In genomic region chr3:109622816-109623215, GRCm38 (mm10) we compare ENCODE assay signal across 27 mouse cellular contexts.
DNase-seq lines count a peak whose midpoint lies in the region; ATAC-seq and TF ChIP-seq lines count a peak whose summit lies in the region.
"Had no signal": no experiment of that assay in that cellular context is flagged by ENCODE, and none has a peak within 500 bp of the region (broad histone marks: within the 10 kb centered on the region; RNA-seq: fewer than 3 reads in every experiment).

No protein-coding gene starts in this region.

- H3K4me3 ChIP-seq in hindbrain, postnatal 0 days (ENCODE audit: low read length) = no peak overlapping the region
- no peak overlapping the region for H3K4me3 ChIP-seq in hindbrain, embryonic 12.5 days
- no peak overlapping the region for H3K4me3 ChIP-seq in limb, embryonic 13.5 days
- H3K4me3 ChIP-seq in limb, embryonic 10.5 days = no peak overlapping the region
- H3K4me3 ChIP-seq in embryonic facial prominence, embryonic 15.5 days (replicated peaks) = no peak overlapping the region
- H3K4me3 ChIP-seq in stomach, postnatal 0 days (ENCODE audit: low read depth, low read length) = no peak overlapping the region
- H3K4me3 ChIP-seq in liver, embryonic 12.5 days = no peak overlapping the region
- H3K4me3 ChIP-seq: heart, embryonic 12.5 days; hindbrain, embryonic 10.5 days; liver, embryonic 15.5 days; lung, embryonic 15.5 days; stomach, embryonic 15.5 days had no signal

- H3K27ac ChIP-seq in hindbrain, postnatal 0 days = no peak overlapping the region
- H3K27ac ChIP-seq in hindbrain, embryonic 12.5 days = no peak overlapping the region
- no peak overlapping the region; the same call in 1 of the 2 replicates for H3K27ac ChIP-seq in limb, embryonic 13.5 days
- no peak overlapping the region for H3K27ac ChIP-seq in limb, embryonic 10.5 days
- H3K27ac ChIP-seq in embryonic facial prominence, embryonic 15.5 days (replicated peaks) = no peak overlapping the region
- peak overlapping the region; percentile 46; the same call in 1 of the 2 replicates for H3K27ac ChIP-seq in stomach, postnatal 0 days (replicated peaks)
- no peak overlapping the region for H3K27ac ChIP-seq in liver, embryonic 12.5 days
- H3K27ac ChIP-seq: hindbrain, embryonic 10.5 days; liver, embryonic 15.5 days; lung, embryonic 15.5 days; stomach, embryonic 15.5 days had no signal

- TF ChIP-seq EP300 in stomach, postnatal 0 days (optimal IDR thresholded peaks at IDR 0.05) = no peak

- H3K9me3 ChIP-seq in hindbrain, postnatal 0 days (ENCODE audit: low read length) = no peaks in the 10 kb centered on the region
- H3K9me3 ChIP-seq in hindbrain, embryonic 12.5 days (replicated peaks) = no peaks in the 10 kb centered on the region
- no peaks in the 10 kb centered on the region for H3K9me3 ChIP-seq in limb, embryonic 13.5 days
- no peaks in the 10 kb centered on the region for H3K9me3 ChIP-seq in limb, embryonic 10.5 days (replicated peaks)
- H3K9me3 ChIP-seq in embryonic facial prominence, embryonic 15.5 days (replicated peaks) = no peaks in the 10 kb centered on the region
- H3K9me3 ChIP-seq in stomach, postnatal 0 days (ENCODE audit: control insufficient read depth, low read length) = no peaks in the 10 kb centered on the region
- H3K9me3 ChIP-seq in liver, embryonic 12.5 days (replicated peaks) = no peaks in the 10 kb centered on the region
- H3K9me3 ChIP-seq: heart, embryonic 12.5 days; hindbrain, embryonic 10.5 days; liver, embryonic 15.5 days; lung, embryonic 15.5 days; stomach, embryonic 15.5 days had no signal

- TF ChIP-seq CTCF in hindbrain, postnatal 0 days (IDR thresholded peaks at IDR 0.05; ENCODE audit: low read depth) = no peak
- no peak for TF ChIP-seq CTCF in stomach, postnatal 0 days (IDR thresholded peaks at IDR 0.05; ENCODE audit: low read depth)

- H3K27me3 ChIP-seq in hindbrain, postnatal 0 days (ENCODE audit: insufficient read depth, low read length) = no peaks in the 10 kb centered on the region
- H3K27me3 ChIP-seq in hindbrain, embryonic 12.5 days = no peaks in the 10 kb centered on the region
- H3K27me3 ChIP-seq in limb, embryonic 13.5 days = no peaks in the 10 kb centered on the region
- H3K27me3 ChIP-seq in limb, embryonic 10.5 days (ENCODE audit: low read depth, poor library complexity, severe bottlenecking) = no peaks in the 10 kb centered on the region
- H3K27me3 ChIP-seq in embryonic facial prominence, embryonic 15.5 days = no peaks in the 10 kb centered on the region
- H3K27me3 ChIP-seq in stomach, postnatal 0 days (ENCODE audit: control insufficient read depth, insufficient read depth, low read length) = no peaks in the 10 kb centered on the region
- no peaks in the 10 kb centered on the region for H3K27me3 ChIP-seq in liver, embryonic 12.5 days (replicated peaks)
- H3K27me3 ChIP-seq: CH12.LX; heart, embryonic 12.5 days; liver, embryonic 15.5 days; lung, embryonic 15.5 days; stomach, embryonic 15.5 days had no signal

- DNase-seq in hindbrain, postnatal 0 days (ENCODE audit: low spot score) = no peak
- DNase-seq in limb, embryonic 10.5 days (ENCODE audit: low spot score) = no peak
- DNase-seq in stomach, postnatal 0 days (ENCODE audit: low spot score) = no peak
- DNase-seq: adrenal gland, adult 8-10 months; B cell, adult 2 months; cerebellum, adult 2 months; cerebellum, postnatal 36 days; embryo, embryonic 11 days; gastrocnemius, postnatal 10 days; heart, adult 11 months; heart, postnatal 10 days; lung, postnatal 4 days; right cerebral cortex, postnatal 4 days; thymus, adult 2 months had no signal

- no peak overlapping the region for H3K9ac ChIP-seq in hindbrain, postnatal 0 days (replicated peaks; ENCODE audit: low read length)
- H3K9ac ChIP-seq in hindbrain, embryonic 12.5 days = no peak overlapping the region
- H3K9ac ChIP-seq in limb, embryonic 13.5 days = no peak overlapping the region
- no peak overlapping the region for H3K9ac ChIP-seq in embryonic facial prominence, embryonic 15.5 days
- H3K9ac ChIP-seq in stomach, postnatal 0 days (ENCODE audit: low read length) = no peak overlapping the region
- no peak overlapping the region for H3K9ac ChIP-seq in liver, embryonic 12.5 days
- H3K9ac ChIP-seq: heart, embryonic 12.5 days; liver, embryonic 15.5 days; lung, embryonic 15.5 days; stomach, embryonic 15.5 days had no signal

- no peaks in the 10 kb centered on the region for H3K36me3 ChIP-seq in hindbrain, postnatal 0 days (ENCODE audit: insufficient read depth, low read length)
- H3K36me3 ChIP-seq in hindbrain, embryonic 12.5 days = no peaks in the 10 kb centered on the region
- no peaks in the 10 kb centered on the region for H3K36me3 ChIP-seq in limb, embryonic 13.5 days
- no peaks in the 10 kb centered on the region for H3K36me3 ChIP-seq in limb, embryonic 10.5 days
- H3K36me3 ChIP-seq in embryonic facial prominence, embryonic 15.5 days = no peaks in the 10 kb centered on the region
- H3K36me3 ChIP-seq in stomach, postnatal 0 days (ENCODE audit: control insufficient read depth, insufficient read depth, low read length) = no peaks in the 10 kb centered on the region
- H3K36me3 ChIP-seq in liver, embryonic 12.5 days = no peaks in the 10 kb centered on the region
- H3K36me3 ChIP-seq: G1E; heart, embryonic 12.5 days; hindbrain, embryonic 10.5 days; liver, embryonic 15.5 days; lung, embryonic 15.5 days; stomach, embryonic 15.5 days had no signal

- 35% methylated on average over 1 of the region's 1 CpGs for WGBS in hindbrain, postnatal 0 days
- WGBS in hindbrain, embryonic 12.5 days = 69% methylated on average over 1 of the region's 1 CpGs
- WGBS in limb, embryonic 13.5 days = 52% methylated on average over 1 of the region's 1 CpGs
- WGBS in limb, embryonic 10.5 days = 72% methylated on average over 1 of the region's 1 CpGs
- 26% methylated on average over 1 of the region's 1 CpGs for WGBS in embryonic facial prominence, embryonic 15.5 days
- WGBS in stomach, postnatal 0 days = 69% methylated on average over 1 of the region's 1 CpGs
- 76% methylated on average over 1 of the region's 1 CpGs for WGBS in liver, embryonic 12.5 days (ENCODE audit: insufficient replicate concordance)

- H3K4me2 ChIP-seq in hindbrain, postnatal 0 days (ENCODE audit: low read depth, low read length) = no peak overlapping the region
- no peak overlapping the region for H3K4me2 ChIP-seq in hindbrain, embryonic 12.5 days (replicated peaks)
- H3K4me2 ChIP-seq in limb, embryonic 13.5 days (replicated peaks) = no peak overlapping the region
- H3K4me2 ChIP-seq in embryonic facial prominence, embryonic 15.5 days (replicated peaks) = no peak overlapping the region
- H3K4me2 ChIP-seq in stomach, postnatal 0 days (replicated peaks; ENCODE audit: low read depth) = no peak overlapping the region
- H3K4me2 ChIP-seq in liver, embryonic 12.5 days = no peak overlapping the region
- H3K4me2 ChIP-seq: heart, embryonic 12.5 days; liver, embryonic 15.5 days; lung, embryonic 15.5 days; stomach, embryonic 15.5 days had no signal

- no peaks in the 10 kb centered on the region for H3K4me1 ChIP-seq in hindbrain, postnatal 0 days (ENCODE audit: insufficient read depth, low read length)
- H3K4me1 ChIP-seq in hindbrain, embryonic 12.5 days = no peaks in the 10 kb centered on the region
- peaks cover 8% of the 10 kb centered on the region for H3K4me1 ChIP-seq in limb, embryonic 13.5 days
- H3K4me1 ChIP-seq in limb, embryonic 10.5 days = no peaks in the 10 kb centered on the region
- H3K4me1 ChIP-seq in embryonic facial prominence, embryonic 15.5 days = 0 out of 2 replicates have a peak, but pooled peaks cover 3% of the 10 kb centered on the region
- no peaks in the 10 kb centered on the region for H3K4me1 ChIP-seq in stomach, postnatal 0 days (replicated peaks; ENCODE audit: control insufficient read depth, insufficient read depth)
- H3K4me1 ChIP-seq in liver, embryonic 12.5 days = no peaks in the 10 kb centered on the region
- H3K4me1 ChIP-seq: heart, embryonic 12.5 days; hindbrain, embryonic 10.5 days; liver, embryonic 15.5 days; stomach, embryonic 15.5 days had no signal

- ATAC-seq in hindbrain, postnatal 0 days = 0 out of 2 replicates have a peak, but pooled peaks have one; percentile 29
- no peak for ATAC-seq in hindbrain, embryonic 12.5 days (ENCODE audit: low FRiP score)
- ATAC-seq in limb, embryonic 13.5 days (ENCODE audit: low FRiP score, low read depth) = peak; percentile 32; the same call in 1 of the 2 replicates
- ATAC-seq in embryonic facial prominence, embryonic 15.5 days (ENCODE audit: insufficient number of reproducible peaks, low FRiP score, low TSS enrichment, low read depth) = peak; percentile 24; the same call in 1 of the 2 replicates
- ATAC-seq in stomach, postnatal 0 days (ENCODE audit: low FRiP score, low TSS enrichment) = no peak
- no peak for ATAC-seq in liver, embryonic 12.5 days
- ATAC-seq: activated CD4-positive, CD25-positive, alpha-beta regulatory T cell, adult 4 months; inflammation-experienced regulatory T-cells, adult 6 months had no signal

Comparison
In these comparisons a context has a peak if more than half of its experiments do, and no peak if none do; other contexts are left out.
1. ATAC-seq: peak in hindbrain, postnatal 0 days (single experiment), limb, embryonic 13.5 days (single experiment) and embryonic facial prominence, embryonic 15.5 days (single experiment); none in hindbrain, embryonic 12.5 days (single experiment), stomach, postnatal 0 days (single experiment) and liver, embryonic 12.5 days (single experiment).